Mouse (Mus musculus): ENCODE data around the gene Reln. TPM values are rescaled to one million over a fixed set of nuclear protein-coding genes. Genes with fewer than 3 reads are reported as not detected.

The Reln gene
- polyA plus RNA-seq, 1 experiment from 2014 or later: 2.8 TPM

DNA sequence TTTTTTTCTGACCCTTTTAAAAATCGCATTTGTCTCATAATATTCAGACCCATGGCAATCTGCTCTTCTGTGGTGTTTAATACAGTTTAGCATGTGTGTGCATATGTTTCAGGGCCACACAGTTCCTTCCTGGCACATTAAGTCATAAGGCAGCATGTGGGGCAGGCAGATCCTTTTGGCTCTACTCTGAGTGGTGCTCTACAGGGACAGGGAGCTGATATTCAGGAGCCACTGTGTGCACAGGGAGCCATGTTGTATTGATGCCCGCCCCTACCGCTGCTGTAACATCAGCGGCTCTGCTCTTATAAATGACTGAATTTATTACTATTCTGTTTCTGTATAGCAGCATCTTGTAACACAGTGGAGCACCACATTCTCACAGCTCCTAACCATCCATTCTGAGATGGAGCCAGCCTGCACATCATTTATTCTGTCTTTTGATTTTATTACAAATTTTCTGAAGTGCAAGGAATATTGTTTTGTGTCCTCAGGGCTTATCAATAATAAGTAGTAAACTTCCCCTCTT lies 410.3 kb downstream of the Reln start:
- no peak overlapping the region for H3K9ac ChIP-seq (ENCODE audit: low read length)
- H3K4me3 ChIP-seq (ENCODE audit: control insufficient read depth in 1 of 2, insufficient read depth in 1 of 2, low read depth in 1 of 2, low read length in 2 of 2): no peak overlapping the region
- H3K27ac ChIP-seq (replicated peaks in 1 of 2; ENCODE audit: control insufficient read depth in 1 of 2, insufficient read depth in 1 of 2, low read depth in 2 of 2, low read length in 2 of 2): no peak overlapping the region
- H3K9me3 ChIP-seq (ENCODE audit: control insufficient read depth, low read length): no peaks in the 10 kb centered on the region; the same call in 1 of the 2 replicates
- H3K27me3 ChIP-seq (ENCODE audit: control insufficient read depth, insufficient read depth, low read length): no peaks in the 10 kb centered on the region
- WGBS: 91% methylated on average over 4 of the region's 4 CpGs
- H3K4me1 ChIP-seq (ENCODE audit: control insufficient read depth in 2 of 2, insufficient read depth in 2 of 2, low read length in 2 of 2): peaks cover 6 to 9% of the 10 kb centered on the region in 2 experiments; a peak in 3 of 4 replicates
- H3K4me2 ChIP-seq (ENCODE audit: low read length): no peak overlapping the region
- no peaks in the 10 kb centered on the region for H3K36me3 ChIP-seq (ENCODE audit: control insufficient read depth, insufficient read depth, low read length)
- no peak for ATAC-seq (ENCODE audit: insufficient number of reproducible peaks, insufficient read depth, low FRiP score, low read depth)

- Histone ChIP-seq H3K9ac (ENCODE audit: low read length) (no peak overlapping the region), H3K36me3 (ENCODE audit: control insufficient read depth, insufficient read depth, low read length) (no peaks in the 10 kb centered on the region), H3K4me2 (ENCODE audit: low read length) (no peak overlapping the region), H3K4me3 (ENCODE audit: control insufficient read depth in 1 of 2, insufficient read depth in 1 of 2, low read depth in 1 of 2, low read length in 2 of 2) (no peak overlapping the region), H3K4me1 (ENCODE audit: control insufficient read depth in 2 of 2, insufficient read depth in 2 of 2, low read length in 2 of 2) (peaks cover 0 to 4% of the 10 kb centered on the region in 2 experiments; a peak in 1 of 4 replicates), H3K9me3 (ENCODE audit: control insufficient read depth, low read length) (no peaks in the 10 kb centered on the region; the same call in 1 of the 2 replicates), H3K27me3 (ENCODE audit: control insufficient read depth, insufficient read depth, low read length) (no peaks in the 10 kb centered on the region), H3K27ac (replicated peaks in 1 of 2; ENCODE audit: control insufficient read depth in 1 of 2, insufficient read depth in 1 of 2, low read depth in 2 of 2, low read length in 2 of 2) (no peak overlapping the region)
- no peak for ATAC-seq (ENCODE audit: insufficient number of reproducible peaks, insufficient read depth, low FRiP score, low read depth)
- WGBS: 67% methylated on average over 8 of the region's 8 CpGs
Observed at GRCm38 (mm10) chr5:21933340-21934075, 411.0 kb downstream of the Reln start.

GRCm38 (mm10) chr5:21931151-21931550 lies 413.4 kb downstream of the Reln start:
- Histone ChIP-seq H3K9ac (ENCODE audit: low read length) (no peak overlapping the region), H3K27me3 (ENCODE audit: control insufficient read depth, insufficient read depth, low read length) (no peaks in the 10 kb centered on the region), H3K4me3 (ENCODE audit: control insufficient read depth in 1 of 2, insufficient read depth in 1 of 2, low read depth in 1 of 2, low read length in 2 of 2) (no peak overlapping the region), H3K9me3 (ENCODE audit: control insufficient read depth, low read length) (no peaks in the 10 kb centered on the region; the same call in 1 of the 2 replicates), H3K4me1 (ENCODE audit: control insufficient read depth in 2 of 2, insufficient read depth in 2 of 2, low read length in 2 of 2) (no peaks in the 10 kb centered on the region), H3K27ac (replicated peaks in 1 of 2; ENCODE audit: control insufficient read depth in 1 of 2, insufficient read depth in 1 of 2, low read depth in 2 of 2, low read length in 2 of 2) (no peak overlapping the region), H3K4me2 (ENCODE audit: low read length) (no peak overlapping the region), H3K36me3 (ENCODE audit: control insufficient read depth, insufficient read depth, low read length) (no peaks in the 10 kb centered on the region)
- no peak for ATAC-seq (ENCODE audit: insufficient number of reproducible peaks, insufficient read depth, low FRiP score, low read depth)
- 73% methylated on average over 4 of the region's 4 CpGs for WGBS

- no peak for ATAC-seq (ENCODE audit: insufficient number of reproducible peaks, insufficient read depth, low FRiP score, low read depth)
- 76% methylated on average over 6 of the region's 6 CpGs for WGBS
- H3K9me3 ChIP-seq (ENCODE audit: control insufficient read depth, low read length): no peaks in the 10 kb centered on the region
Observed at GRCm38 (mm10) chr5:21920310-21920709, 424.2 kb downstream of the Reln start.

DNA sequence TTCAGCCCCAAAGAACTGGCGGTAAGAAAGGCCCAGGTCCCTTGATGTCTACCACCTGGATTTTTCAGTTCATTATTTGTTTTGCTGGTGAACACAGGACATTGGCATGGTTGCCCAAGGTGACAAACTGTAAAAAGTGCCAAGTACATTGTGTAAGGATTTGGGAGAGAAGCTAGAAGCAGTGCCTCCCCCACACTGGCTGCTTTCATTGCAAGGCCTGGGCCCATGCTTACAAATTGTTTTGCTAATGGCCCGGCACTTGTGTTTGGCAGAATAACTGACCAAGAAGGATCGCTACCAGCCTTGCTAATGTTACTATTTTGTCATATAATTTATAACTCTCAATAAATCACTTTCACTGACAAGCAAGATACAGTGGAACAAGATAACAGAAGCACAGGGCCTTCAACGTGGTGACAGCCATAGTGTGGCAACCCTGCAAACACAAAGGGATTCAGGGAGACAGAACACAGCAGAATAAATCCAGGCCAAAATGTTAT lies 425.2 kb downstream of the Reln start:
- Histone ChIP-seq H3K9ac (ENCODE audit: low read length) (no peak overlapping the region), H3K4me1 (ENCODE audit: control insufficient read depth in 2 of 2, insufficient read depth in 2 of 2, low read length in 2 of 2) (no peaks in the 10 kb centered on the region), H3K4me2 (ENCODE audit: low read length) (no peak overlapping the region), H3K27me3 (ENCODE audit: control insufficient read depth, insufficient read depth, low read length) (no peaks in the 10 kb centered on the region), H3K36me3 (ENCODE audit: control insufficient read depth, insufficient read depth, low read length) (no peaks in the 10 kb centered on the region), H3K9me3 (ENCODE audit: control insufficient read depth, low read length) (no peaks in the 10 kb centered on the region), H3K4me3 (ENCODE audit: control insufficient read depth in 1 of 2, insufficient read depth in 1 of 2, low read depth in 1 of 2, low read length in 2 of 2) (no peak overlapping the region), H3K27ac (replicated peaks in 1 of 2; ENCODE audit: control insufficient read depth in 1 of 2, insufficient read depth in 1 of 2, low read depth in 2 of 2, low read length in 2 of 2) (no peak overlapping the region)
- WGBS: 65% methylated on average over 4 of the region's 4 CpGs
- no peak for ATAC-seq (ENCODE audit: insufficient number of reproducible peaks, insufficient read depth, low FRiP score, low read depth)

More at GRCm38 (mm10) chr5:21920310-21920709, 424.2 kb downstream of the Reln start:
- Histone ChIP-seq H3K4me2 (ENCODE audit: low read length) (no peak overlapping the region), H3K4me3 (ENCODE audit: control insufficient read depth in 1 of 2, insufficient read depth in 1 of 2, low read depth in 1 of 2, low read length in 2 of 2) (no peak overlapping the region), H3K9ac (ENCODE audit: low read length) (no peak overlapping the region), H3K27me3 (ENCODE audit: control insufficient read depth, insufficient read depth, low read length) (no peaks in the 10 kb centered on the region), H3K4me1 (ENCODE audit: control insufficient read depth in 2 of 2, insufficient read depth in 2 of 2, low read length in 2 of 2) (no peaks in the 10 kb centered on the region), H3K36me3 (ENCODE audit: control insufficient read depth, insufficient read depth, low read length) (no peaks in the 10 kb centered on the region), H3K27ac (replicated peaks in 1 of 2; ENCODE audit: control insufficient read depth in 1 of 2, insufficient read depth in 1 of 2, low read depth in 2 of 2, low read length in 2 of 2) (no peak overlapping the region)

GRCm38 (mm10) chr5:21915973-21916372 lies 428.5 kb downstream of the Reln start:
- Histone ChIP-seq H3K4me1 (ENCODE audit: control insufficient read depth in 2 of 2, insufficient read depth in 2 of 2, low read length in 2 of 2) (no peaks in the 10 kb centered on the region), H3K9me3 (ENCODE audit: control insufficient read depth, low read length) (no peaks in the 10 kb centered on the region), H3K27ac (replicated peaks in 1 of 2; ENCODE audit: control insufficient read depth in 1 of 2, insufficient read depth in 1 of 2, low read depth in 2 of 2, low read length in 2 of 2) (no peak overlapping the region), H3K27me3 (ENCODE audit: control insufficient read depth, insufficient read depth, low read length) (no peaks in the 10 kb centered on the region), H3K4me2 (ENCODE audit: low read length) (no peak overlapping the region), H3K4me3 (ENCODE audit: control insufficient read depth in 1 of 2, insufficient read depth in 1 of 2, low read depth in 1 of 2, low read length in 2 of 2) (no peak overlapping the region), H3K36me3 (ENCODE audit: control insufficient read depth, insufficient read depth, low read length) (no peaks in the 10 kb centered on the region), H3K9ac (ENCODE audit: low read length) (no peak overlapping the region)
- ATAC-seq (ENCODE audit: insufficient number of reproducible peaks, insufficient read depth, low FRiP score, low read depth): no peak

DNA sequence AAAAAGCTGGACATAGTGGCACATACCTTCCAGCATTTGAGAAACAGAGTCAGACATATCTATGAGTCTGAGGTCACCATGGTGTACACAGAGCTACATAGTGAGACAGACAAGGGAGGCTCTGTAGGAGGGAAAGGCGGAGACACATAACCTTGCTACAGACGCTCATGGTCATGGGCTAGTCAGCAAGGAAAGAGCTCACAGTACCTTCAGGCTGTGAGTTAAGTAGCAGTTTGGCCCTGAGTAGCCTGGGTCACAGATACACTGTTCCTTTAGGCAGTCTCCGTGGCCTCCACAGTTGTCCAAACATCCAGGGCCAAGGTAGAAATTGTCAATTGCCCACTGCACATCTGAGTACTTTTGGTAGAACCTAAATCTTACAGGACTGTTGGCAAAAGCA lies 429.7 kb downstream of the Reln start:
- Histone ChIP-seq H3K36me3 (ENCODE audit: control insufficient read depth, insufficient read depth, low read length) (no peaks in the 10 kb centered on the region), H3K4me2 (ENCODE audit: low read length) (no peak overlapping the region), H3K4me1 (ENCODE audit: control insufficient read depth in 2 of 2, insufficient read depth in 2 of 2, low read length in 2 of 2) (no peaks in the 10 kb centered on the region), H3K4me3 (ENCODE audit: control insufficient read depth in 1 of 2, insufficient read depth in 1 of 2, low read depth in 1 of 2, low read length in 2 of 2) (no peak overlapping the region), H3K9me3 (ENCODE audit: control insufficient read depth, low read length) (no peaks in the 10 kb centered on the region), H3K27ac (replicated peaks in 1 of 2; ENCODE audit: control insufficient read depth in 1 of 2, insufficient read depth in 1 of 2, low read depth in 2 of 2, low read length in 2 of 2) (no peak overlapping the region), H3K27me3 (ENCODE audit: control insufficient read depth, insufficient read depth, low read length) (no peaks in the 10 kb centered on the region), H3K9ac (ENCODE audit: low read length) (no peak overlapping the region)
- ATAC-seq (ENCODE audit: insufficient number of reproducible peaks, insufficient read depth, low FRiP score, low read depth): no peak
- 58% methylated on average over 3 of the region's 3 CpGs for WGBS
